Mouse (Mus musculus) large intestine, adult 2 months (tissue): ENCODE data around the gene Ttc8. TPM values are rescaled to one million over a fixed set of nuclear protein-coding genes. Genes with fewer than 3 reads are reported as not detected.
"Not testable (repeated sequence)": the region's sequence is repeated elsewhere in the genome, so short reads cannot be mapped to it uniquely, and the experiment has no call there.

Experiments
- DNase-seq: peaks from one replicate; pipeline ENCODE4 v3.0.0-alpha.2; 2012; ENCODE audit warnings: low read depth, low spot score
- WGBS: fragments of 180-500 bp; shearing (Covaris S2); methylation state at CpG from one replicate; pipeline ENCODE4 v1.1.7; 2018; 5-methylcytosine and 5-hydroxymethylcytosine counted together
- polyA plus RNA-seq: library from polyadenylated mRNA; depleted of rRNA; stranded (reverse); fragments of >200 nt; gene quantifications from 2 replicates; pipeline ENCODE4 v1.2.3, GENCODE M21; 2012; rRNA removed

Ttc8 gene
- polyA plus RNA-seq, result 2.9 and 3.5 TPM in 2 replicates

GRCm38 (mm10) chr12:98920194-98920991, at the start of gene Ttc8:
Gene Ttc8, plus strand, starts transcription at chr12:98920574.
- DNase-seq, result peak; percentile 11
- under 1% methylated on average over 35 of the region's 35 CpGs for WGBS

- no peak for DNase-seq
- WGBS, result 70% methylated on average over 10 of the region's 10 CpGs
These were observed 47.5 kb upstream of the Ttc8 start for GRCm38 (mm10) chr12:98872836-98873235.

- 52% methylated on average over 2 of the region's 2 CpGs for WGBS
- no peak for DNase-seq
These were observed 45.2 kb upstream of the Ttc8 start for GRCm38 (mm10) chr12:98875216-98875615.

GRCm38 (mm10) chr12:98878693-98879092, 41.7 kb upstream of the Ttc8 start:
- 88% methylated on average over 1 of the region's 1 CpGs for WGBS
- no peak for DNase-seq

GRCm38 (mm10) chr12:98881796-98882195, 38.6 kb upstream of the Ttc8 start:
- WGBS, result 26% methylated on average over 5 of the region's 5 CpGs
- DNase-seq, result no peak

GRCm38 (mm10) chr12:98884515-98884914, 35.9 kb upstream of the Ttc8 start:
- no peak for DNase-seq
- 0% methylated on average over 1 of the region's 1 CpGs for WGBS

- no peak for DNase-seq
- 57% methylated on average over 1 of the region's 1 CpGs for WGBS
These were observed 23.6 kb upstream of the Ttc8 start for GRCm38 (mm10) chr12:98896761-98897160.

GRCm38 (mm10) chr12:98899676-98900075, 20.7 kb upstream of the Ttc8 start:
- DNase-seq, result no peak
- 85% methylated on average over 6 of the region's 6 CpGs for WGBS

- no peak for DNase-seq
These were observed 20.0 kb upstream of the Ttc8 start for GRCm38 (mm10) chr12:98900341-98900880.

GRCm38 (mm10) chr12:98900881-98901801, 19.2 kb upstream of the Ttc8 start, which contains the start of gene Eml5:
Gene Eml5, minus strand, starts transcription at chr12:98901484.
- DNase-seq, result peak; percentile 35
- under 1% methylated on average over 80 of the region's 101 CpGs for WGBS

More at GRCm38 (mm10) chr12:98900341-98900880, 20.0 kb upstream of the Ttc8 start:
- WGBS, result 7% methylated on average over 31 of the region's 31 CpGs

GRCm38 (mm10) chr12:98905466-98905865, 14.9 kb upstream of the Ttc8 start:
- 74% methylated on average over 5 of the region's 5 CpGs for whole genome bisulfite sequencing

GRCm38 (mm10) chr12:98910096-98910495, 10.3 kb upstream of the Ttc8 start:
- WGBS, result 73% methylated on average over 9 of the region's 9 CpGs
- no peak for DNase-seq

More at GRCm38 (mm10) chr12:98905466-98905865, 14.9 kb upstream of the Ttc8 start:
- no peak for DNase-seq

GRCm38 (mm10) chr12:98931174-98931573, 10.8 kb downstream of the Ttc8 start:
- no peak for DNase-seq
- WGBS, result 83% methylated on average over 4 of the region's 4 CpGs

GRCm38 (mm10) chr12:98932441-98932840, 12.1 kb downstream of the Ttc8 start:
- DNase-seq, result no peak
- WGBS, result 90% methylated on average over 4 of the region's 4 CpGs

- DNase-seq, result no peak
- 94% methylated on average over 1 of the region's 1 CpGs for WGBS
These were observed 12.5 kb downstream of the Ttc8 start for GRCm38 (mm10) chr12:98932856-98933255.

- not testable (repeated sequence) for DNase-seq
- WGBS, result 50% methylated on average over 5 of the region's 5 CpGs
These were observed 30.9 kb downstream of the Ttc8 start for GRCm38 (mm10) chr12:98951295-98951694.

GRCm38 (mm10) chr12:98956951-98957350, 36.6 kb downstream of the Ttc8 start:
- WGBS, result 95% methylated on average over 2 of the region's 2 CpGs
- no peak for DNase-seq

GRCm38 (mm10) chr12:98957455-98957854, 37.1 kb downstream of the Ttc8 start:
- WGBS, result 85% methylated on average over 11 of the region's 11 CpGs
- DNase-seq, result no peak

- 76% methylated on average over 7 of the region's 7 CpGs for WGBS
These were observed 40.6 kb downstream of the Ttc8 start for GRCm38 (mm10) chr12:98961008-98961407.

GRCm38 (mm10) chr12:98961415-98961814, 41.0 kb downstream of the Ttc8 start:
- 87% methylated on average over 4 of the region's 4 CpGs for WGBS
- no peak for DNase-seq

More at GRCm38 (mm10) chr12:98961008-98961407, 40.6 kb downstream of the Ttc8 start:
- DNase-seq, result no peak
